Mouse (Mus musculus): Measurements from ENCODE around the gene Pxdc1. TPM values are rescaled to one million over a fixed set of nuclear protein-coding genes. Genes with fewer than 3 reads are reported as not detected.

The Pxdc1 gene
- total RNA-seq, 2 experiments from 2014 or later: 0.94 TPM; not detected in 1

- ATAC-seq (replicated peaks; ENCODE audit: low FRiP score, poor library complexity, severe bottlenecking): no peak
These were observed 48.1 kb downstream of the Pxdc1 start for GRCm38 (mm10) chr13:34605206-34605605.

- ATAC-seq (replicated peaks; ENCODE audit: low FRiP score, poor library complexity, severe bottlenecking): no peak
These were observed 48.9 kb downstream of the Pxdc1 start for GRCm38 (mm10) chr13:34604406-34604805.

GRCm38 (mm10) chr13:34602757-34603156 is 50.5 kb downstream of the Pxdc1 start:
- ATAC-seq (replicated peaks; ENCODE audit: low FRiP score, poor library complexity, severe bottlenecking): no peak

- no peak for ATAC-seq (replicated peaks; ENCODE audit: low FRiP score, poor library complexity, severe bottlenecking)
These were observed 56.5 kb downstream of the Pxdc1 start for GRCm38 (mm10) chr13:34596797-34597196.

Other genes starting within 250 kb of the Pxdc1 start
- not detected in 2 replicates for gene Fam50b, start 81.4 kb upstream of the Pxdc1 start, total RNA-seq (2015; ENCODE audit: low replicate concordance)
- not detected in 2 replicates for gene Fam50b, start 81.4 kb upstream of the Pxdc1 start, total RNA-seq (2017; ENCODE audit: low replicate concordance)
- 90.7 and 111 TPM in 2 replicates for gene Prpf4b, start 221.8 kb upstream of the Pxdc1 start, total RNA-seq (2015; ENCODE audit: low replicate concordance)
- 97.2 and 110 TPM in 2 replicates for gene Prpf4b, start 221.8 kb upstream of the Pxdc1 start, total RNA-seq (2017; ENCODE audit: low replicate concordance)